Mouse (Mus musculus): ENCODE data around the gene Slc4a1.
"Not testable (repeated sequence)": the region's sequence is repeated elsewhere in the genome, so short reads cannot be mapped to it uniquely, and the experiment has no call there.

Gene Slc4a1

GRCm38 (mm10) chr11:102366103-102366502, at the start of gene Slc4a1:
TSS of gene Slc4a1 (minus strand) at chr11:102366203.
- not testable (repeated sequence) for DNase-seq (ENCODE audit: inconsistent ontology term)

- no peak for DNase-seq (ENCODE audit: inconsistent ontology term)
Observed at GRCm38 (mm10) chr11:102415034-102415802, 49.2 kb upstream of the Slc4a1 start.

DNA sequence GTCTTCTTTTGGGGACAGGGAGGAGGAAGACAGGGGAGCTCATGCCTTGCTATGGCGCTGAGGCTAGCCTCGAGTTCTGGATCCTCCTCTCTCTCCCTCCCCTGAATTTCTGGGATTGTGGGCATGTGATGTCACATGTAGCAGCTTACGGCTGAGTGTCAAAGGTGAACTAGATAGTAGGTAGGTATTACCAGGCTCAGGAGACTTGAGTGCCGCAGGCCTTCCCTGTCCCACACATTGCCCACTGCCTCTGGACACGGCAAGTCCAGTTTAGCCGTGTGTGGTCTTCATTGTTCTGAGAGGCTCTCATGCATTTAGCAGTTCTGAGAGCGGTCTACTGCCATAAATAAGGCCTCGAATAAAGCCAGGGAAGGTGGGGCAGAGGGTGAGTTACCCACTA, 47.1 kb upstream of the Slc4a1 start:
- DNase-seq (ENCODE audit: inconsistent ontology term) = no peak

- peak; percentile 88 for DNase-seq (ENCODE audit: inconsistent ontology term)
Observed at GRCm38 (mm10) chr11:102411704-102412103, 45.7 kb upstream of the Slc4a1 start.

DNA sequence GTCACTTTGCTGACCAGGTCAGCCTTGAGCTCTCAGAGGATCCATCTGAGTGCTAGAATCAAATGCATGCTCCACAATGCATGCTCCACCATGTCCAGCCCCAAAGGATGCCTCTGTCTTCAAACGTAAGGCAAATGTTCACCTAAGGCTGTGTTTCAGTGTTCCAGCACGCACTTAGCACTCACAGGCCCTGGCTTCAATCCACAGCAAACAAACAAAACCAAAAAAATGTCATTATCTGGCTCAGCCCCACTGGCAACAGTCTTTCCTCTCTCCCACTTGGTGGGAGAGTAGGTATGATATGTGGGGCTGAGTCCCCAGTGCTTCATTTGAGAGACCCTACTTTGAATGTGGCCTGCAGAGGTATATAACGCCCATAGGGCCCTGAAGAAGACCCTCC, 45.1 kb upstream of the Slc4a1 start:
- DNase-seq (ENCODE audit: inconsistent ontology term) = no peak

- not testable (repeated sequence) for DNase-seq (ENCODE audit: inconsistent ontology term)
Observed at GRCm38 (mm10) chr11:102410345-102410744, 44.3 kb upstream of the Slc4a1 start.

- no peak for DNase-seq (ENCODE audit: inconsistent ontology term)
Observed at GRCm38 (mm10) chr11:102409795-102410330, 43.9 kb upstream of the Slc4a1 start.

DNA sequence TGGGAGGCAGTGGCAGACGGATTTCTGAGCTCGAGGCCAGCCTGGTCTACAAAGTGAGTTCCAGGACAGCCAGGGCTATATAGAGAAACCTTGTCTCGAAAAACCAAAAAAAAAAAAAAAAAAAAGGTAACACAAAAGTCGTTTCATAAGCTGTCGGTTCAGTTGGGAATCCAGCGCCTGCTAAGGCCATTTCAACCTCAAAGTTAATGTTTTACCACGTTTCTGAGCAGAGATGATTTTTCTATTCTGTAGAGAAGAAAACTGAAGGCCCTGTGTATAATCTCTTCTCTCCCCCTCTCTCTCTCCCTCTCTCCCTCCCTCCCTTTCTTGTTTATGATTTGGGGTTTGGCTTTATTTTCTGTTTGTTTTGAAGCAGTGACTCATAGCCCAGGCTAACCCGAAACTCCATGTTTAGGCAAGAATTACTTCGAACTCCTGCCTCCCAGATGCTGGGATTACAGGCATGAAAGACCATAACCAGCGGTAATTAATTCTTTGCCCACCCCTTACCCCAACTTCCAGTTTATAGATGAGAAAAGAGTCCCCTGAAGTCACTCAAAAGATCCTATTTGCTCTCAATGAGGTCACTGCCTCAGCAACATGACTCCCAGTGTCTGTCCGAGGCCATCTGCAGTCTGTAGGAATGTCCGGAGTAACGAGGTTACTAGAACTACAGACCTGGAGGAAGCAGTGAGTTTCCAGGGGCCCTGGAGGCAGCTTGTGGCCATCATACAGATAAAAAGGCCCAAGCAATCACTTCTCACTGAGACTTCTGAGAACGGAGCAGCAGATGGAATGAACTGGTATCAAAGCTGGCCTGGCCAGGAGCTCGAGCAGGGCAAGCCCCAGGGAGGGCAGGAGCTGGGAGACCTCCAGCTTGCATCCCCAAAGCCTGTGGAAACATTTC, 43.1 kb upstream of the Slc4a1 start:
- DNase-seq (ENCODE audit: inconsistent ontology term) = no peak

- peak; percentile 99 for DNase-seq (ENCODE audit: inconsistent ontology term)
Observed at GRCm38 (mm10) chr11:102408344-102408876, 42.4 kb upstream of the Slc4a1 start.

GRCm38 (mm10) chr11:102407834-102408215, 41.8 kb upstream of the Slc4a1 start, which contains the start of gene Slc25a39:
TSS of gene Slc25a39 (minus strand) at chr11:102407946.
- DNase-seq (ENCODE audit: inconsistent ontology term) = no peak

DNA sequence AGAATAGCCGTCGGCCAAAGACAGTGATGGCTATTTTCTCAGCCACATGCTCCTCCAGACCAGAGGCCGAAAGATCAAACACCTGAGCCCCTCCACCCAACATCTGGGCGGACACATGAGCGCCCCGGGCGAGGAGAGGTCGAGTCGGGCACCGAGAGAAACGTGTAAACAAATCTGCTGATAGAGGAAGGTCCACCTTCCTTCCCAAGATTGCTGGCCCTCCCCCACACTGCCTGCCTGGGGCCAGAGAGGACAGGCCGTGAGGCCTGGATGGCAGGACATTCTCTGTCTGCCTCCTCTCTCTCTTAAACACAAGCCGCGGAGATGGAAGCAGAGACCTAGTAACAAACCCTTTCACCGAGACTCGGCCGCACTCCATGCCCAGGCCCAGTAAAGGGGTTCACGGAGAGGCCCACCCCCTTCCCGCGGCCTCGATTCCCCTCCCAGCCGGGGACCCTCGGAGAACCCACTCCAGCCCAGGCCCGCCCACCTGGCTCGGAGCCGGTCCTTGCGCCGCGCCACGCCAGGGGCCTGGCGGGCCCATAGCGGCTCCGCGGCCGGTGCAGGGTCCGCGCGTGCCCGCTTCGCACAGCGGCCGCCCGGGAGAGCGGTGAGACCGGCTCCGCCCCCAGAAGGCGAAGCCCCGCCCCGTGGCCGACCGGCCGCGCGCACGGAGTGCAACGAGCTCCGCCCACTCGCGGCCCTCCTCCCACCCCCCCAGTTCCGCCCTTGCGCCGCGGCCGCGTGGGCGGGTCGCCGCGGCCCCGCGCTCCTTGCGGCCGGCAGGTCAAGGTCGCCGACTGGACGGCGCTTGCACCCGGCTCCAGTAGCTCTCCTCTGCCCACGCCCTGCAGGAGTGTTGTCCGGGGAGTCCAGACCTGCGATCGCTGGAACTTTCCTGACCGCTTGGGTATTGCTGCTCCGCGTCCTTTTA, 41.2 kb upstream of the Slc4a1 start:
- peak; percentile 96 for DNase-seq (ENCODE audit: inconsistent ontology term)

- no peak for DNase-seq (ENCODE audit: inconsistent ontology term)
Observed at GRCm38 (mm10) chr11:102406401-102406800, 40.4 kb upstream of the Slc4a1 start.

DNA sequence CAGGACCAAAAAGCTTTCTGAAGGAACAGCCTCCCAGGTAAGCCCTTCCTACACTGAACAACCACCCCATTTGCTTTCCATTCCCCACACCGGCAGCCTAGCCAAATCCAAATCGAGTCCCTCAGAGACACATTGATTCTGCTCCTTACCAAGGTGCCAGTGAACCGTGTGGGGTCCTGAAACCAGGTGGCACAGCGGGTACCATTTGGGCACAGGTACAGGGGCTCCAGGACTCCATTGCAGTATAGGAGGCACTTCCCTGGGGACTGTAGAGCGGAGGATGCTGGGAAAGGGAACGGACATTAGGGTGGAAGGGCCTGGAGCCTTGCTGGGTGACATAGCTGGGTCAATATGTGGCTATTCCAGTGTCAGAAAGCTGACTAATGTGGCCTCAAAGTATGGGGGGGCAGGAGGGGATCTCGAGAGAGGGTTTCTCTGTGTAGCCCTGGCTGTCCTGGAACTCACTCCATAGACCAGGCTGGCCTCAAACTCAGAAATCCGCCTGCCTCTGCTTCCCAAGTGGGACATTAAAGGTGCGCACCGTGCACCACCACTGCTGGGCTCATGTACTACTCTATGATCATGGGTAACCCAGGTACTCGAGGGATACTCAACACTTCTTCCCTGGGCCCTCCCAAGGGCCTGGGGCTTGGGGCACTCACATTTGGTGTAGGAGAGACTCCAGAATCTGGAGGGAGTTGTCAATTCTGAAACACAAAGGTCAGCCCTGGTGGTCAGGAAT, 39.7 kb upstream of the Slc4a1 start:
- DNase-seq (ENCODE audit: inconsistent ontology term) = no peak

DNA sequence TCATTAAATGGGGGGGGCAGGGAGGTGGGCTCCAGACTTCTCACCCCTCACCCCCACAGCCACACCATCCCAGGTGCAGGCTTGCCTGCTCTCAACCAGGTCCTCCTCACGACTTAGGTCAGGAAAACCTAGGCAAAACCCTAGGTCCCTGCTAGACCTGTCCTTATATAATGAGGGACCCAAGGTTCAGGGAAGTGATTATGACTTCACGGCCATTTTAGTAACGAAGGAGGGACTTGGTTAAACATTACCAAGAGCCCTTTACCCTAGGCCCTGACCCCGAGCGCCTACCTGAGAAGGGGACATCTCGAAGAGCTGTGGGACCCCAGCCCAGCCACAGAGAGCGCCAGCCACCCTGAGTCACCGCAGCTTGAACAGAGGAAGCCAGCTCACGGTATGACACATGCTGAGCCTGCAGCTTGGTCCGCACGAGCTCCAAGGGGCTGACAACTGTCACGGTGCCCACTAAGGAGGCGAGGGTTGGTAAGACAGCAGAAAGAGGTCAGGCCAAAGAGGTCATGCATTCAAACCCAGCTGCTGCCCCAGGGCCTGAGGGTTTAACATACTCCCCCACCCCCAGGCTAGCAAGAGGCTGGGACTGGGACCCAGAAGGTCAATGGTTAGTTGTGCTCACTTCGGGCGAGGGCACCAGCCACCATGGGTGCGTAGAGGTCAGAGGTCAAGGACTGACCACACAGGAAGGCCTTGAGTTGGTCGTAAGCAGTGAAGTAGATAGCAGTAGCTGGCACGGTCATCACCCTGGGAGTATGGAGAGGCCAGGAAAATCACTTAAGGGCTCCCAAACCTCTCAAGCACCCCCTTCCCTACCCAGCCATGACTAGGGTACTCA, 38.4 kb upstream of the Slc4a1 start:
- DNase-seq (ENCODE audit: inconsistent ontology term) = no peak

DNA sequence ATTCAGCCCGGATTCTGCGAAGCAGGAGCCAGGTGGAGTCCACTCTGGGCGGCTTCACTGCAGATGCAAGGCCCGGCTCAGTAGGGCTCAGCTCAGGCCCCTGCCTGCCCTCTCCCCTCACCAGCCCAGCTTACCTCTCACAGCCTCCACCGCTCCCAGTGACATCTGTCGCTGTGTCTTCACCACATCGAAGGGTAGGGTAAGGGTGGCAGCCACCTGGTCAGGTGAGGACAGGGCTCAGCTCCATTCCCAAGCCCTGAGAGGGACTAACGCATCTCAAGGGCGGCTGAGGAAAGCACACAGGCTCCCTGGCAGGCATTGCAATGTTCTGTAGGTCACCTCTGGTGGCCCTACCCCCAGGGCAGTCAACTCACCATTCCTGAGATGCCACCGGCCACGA, 37.7 kb upstream of the Slc4a1 start:
- no peak for DNase-seq (ENCODE audit: inconsistent ontology term)

GRCm38 (mm10) chr11:102401898-102402500, 36.0 kb upstream of the Slc4a1 start:
- no peak for DNase-seq (ENCODE audit: inconsistent ontology term)

- no peak for DNase-seq (ENCODE audit: inconsistent ontology term)
Observed at GRCm38 (mm10) chr11:102400513-102401084, 34.6 kb upstream of the Slc4a1 start.

DNA sequence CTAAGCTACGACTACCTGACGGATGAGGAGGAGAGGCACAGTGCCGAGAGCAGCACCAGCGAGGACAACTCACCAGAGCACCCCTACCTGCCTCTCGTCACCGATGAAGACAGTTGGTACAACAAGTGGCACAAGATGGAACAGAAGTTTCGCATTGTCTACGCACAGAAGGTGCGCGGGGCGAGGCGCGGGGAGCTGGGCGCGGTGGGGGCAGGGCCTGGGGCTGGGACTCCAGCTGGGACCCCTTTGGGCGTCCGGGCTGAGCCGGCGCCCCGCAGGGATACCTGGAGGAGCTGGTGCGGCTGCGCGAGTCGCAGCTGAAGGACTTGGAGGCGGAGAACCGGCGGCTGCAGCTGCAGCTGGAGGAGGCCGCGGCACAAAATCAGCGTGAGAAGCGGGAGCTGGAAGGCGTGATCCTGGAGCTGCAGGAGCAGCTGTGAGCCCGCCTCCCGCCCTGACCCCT, 33.6 kb upstream of the Slc4a1 start:
- no peak for DNase-seq (ENCODE audit: inconsistent ontology term)
